Mouse (Mus musculus): ENCODE data around the gene Abhd6.

DNA sequence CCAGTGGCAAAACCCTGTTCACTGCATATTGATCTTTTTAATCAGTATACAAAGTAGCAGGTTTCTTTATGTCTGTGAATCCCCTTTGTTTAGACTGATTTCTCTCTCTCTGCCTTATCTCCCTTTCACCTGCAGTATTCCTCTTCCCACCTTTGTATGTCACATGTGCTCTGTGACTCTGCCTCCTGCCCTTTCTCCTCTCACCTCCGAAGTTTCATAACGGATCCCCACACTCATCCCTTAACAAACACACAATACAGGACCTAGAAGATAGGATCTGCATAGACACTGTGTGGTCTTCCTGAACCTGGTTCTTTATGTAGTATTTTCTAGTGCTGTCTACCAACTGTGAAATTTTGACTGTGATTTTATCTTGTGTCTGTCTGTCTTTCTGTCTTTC is 8.6 kb downstream of the Abhd6 start:
- TF ChIP-seq POLR2A (IDR thresholded peaks at IDR 0.05; ENCODE audit: borderline replicate concordance, extremely low read depth, low read depth, low read length) = no peak
- TF ChIP-seq CTCF (IDR thresholded peaks at IDR 0.05; ENCODE audit: insufficient read depth, low read length) = no peak

All from lung, adult 2 months (tissue).